Mouse (Mus musculus) C2C12 (cell line): ENCODE data around the gene Cpne6.

Experiments used
- CTCF ChIP-seq: IDR thresholded peaks from one replicate; pipeline ENCODE4 v1.5.1; 2011; ENCODE audit not compliant: control insufficient read depth, insufficient read depth, insufficient read length
- USF1 ChIP-seq: IDR thresholded peaks from one replicate; pipeline ENCODE4 v1.6.1; 2011; ENCODE audit warnings: low read depth, mild to moderate bottlenecking, control low read depth, moderate library complexity

DNA sequence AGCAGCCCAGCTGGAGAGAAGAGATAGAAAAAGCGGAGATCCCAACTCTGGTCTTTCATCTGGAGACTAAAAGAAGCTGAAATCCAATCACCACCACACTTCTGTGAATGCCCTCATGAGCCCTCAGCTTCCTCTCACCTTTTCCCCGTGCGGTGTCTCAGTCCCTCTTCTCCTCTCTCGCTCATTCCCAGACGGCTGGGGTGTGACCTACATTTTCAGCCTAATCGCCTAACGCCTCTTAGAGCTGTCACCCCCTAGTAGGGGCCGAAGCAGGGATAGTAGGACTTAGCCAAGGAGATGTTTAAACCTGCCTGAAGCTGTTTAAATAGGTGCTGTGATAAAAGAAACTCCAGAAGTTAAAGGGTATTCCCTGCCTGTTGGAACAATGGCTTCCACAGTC, 14.5 kb downstream of the Cpne6 start, which contains the start of gene Nrl:
- TF ChIP-seq CTCF = no peak
- TF ChIP-seq USF1 = no peak
